Mouse (Mus musculus) ES-Bruce4 (cell line): ENCODE data around the gene Mepe.

Experiments used
- CTCF ChIP-seq: IDR thresholded peaks from one replicate; pipeline ENCODE4 v1.8.1; 2011; ENCODE audit warnings: low read depth, low read length
- EP300 ChIP-seq: IDR thresholded peaks from 2 replicates; pipeline ENCODE4 v1.6.1; 2011; ENCODE audit warnings: low read depth, low read length; ENCODE audit not compliant: insufficient read depth
- POLR2A ChIP-seq: IDR thresholded peaks from one replicate; pipeline ENCODE4 v1.8.1; 2011; ENCODE audit warnings: low read length; ENCODE audit not compliant: insufficient read depth

GRCm38 (mm10) chr5:104330088-104330487 lies 5.0 kb downstream of the Mepe start:
- TF ChIP-seq CTCF (no peak), POLR2A (no peak), EP300 (no peak)
